Mouse (Mus musculus): ENCODE data around the gene Gimap5.

GRCm38 (mm10) chr6:48700251-48701075 lies 45.5 kb upstream of the Gimap5 start:
- TF ChIP-seq CTCF (conservative IDR thresholded peaks at IDR 0.05; ENCODE audit: insufficient read depth, insufficient read length, low read depth, low read length): no peak
- TF ChIP-seq POLR2A (IDR thresholded peaks at IDR 0.05; ENCODE audit: low read depth, low read length): no peak

All from kidney, adult 2 months (tissue).